Mouse (Mus musculus) embryonic facial prominence, embryonic 12.5 days (tissue): ENCODE results near the gene Gm10778. TPM values are rescaled to one million over a fixed set of nuclear protein-coding genes. Genes with fewer than 3 reads are reported as not detected.
"Not testable (repeated sequence)": the region's sequence is repeated elsewhere in the genome, so short reads cannot be mapped to it uniquely, and the experiment has no call there.

Experiments
- ATAC-seq: fragments of 200-750 bp; cut with Nextera tagmentation; 2 replicates; pipeline ENCODE4 v1.8.0; 2017; ENCODE audit not compliant: insufficient number of reproducible peaks, insufficient read depth, low FRiP score, low TSS enrichment
- H3K27ac ChIP-seq: fragments of 300-500 bp; sonication (generic); 2 replicates; pipeline ENCODE4 v1.5.1; 2016; ENCODE audit warnings: mild to moderate bottlenecking
- H3K27me3 ChIP-seq: fragments of 300-500 bp; sonication (generic); 2 replicates; pipeline ENCODE4 v1.6.1; 2016; ENCODE audit warnings: mild to moderate bottlenecking, moderate library complexity
- H3K36me3 ChIP-seq: fragments of 300-500 bp; sonication (generic); 2 replicates; pipeline ENCODE4 v1.6.1; 2016; ENCODE audit warnings: mild to moderate bottlenecking
- H3K4me1 ChIP-seq: fragments of 300-500 bp; sonication (generic); 2 replicates; pipeline ENCODE4 v1.6.1; 2016
- H3K4me2 ChIP-seq: fragments of 300-500 bp; sonication (generic); replicated peaks from 2 replicates; pipeline ENCODE4 v1.6.1; 2016; ENCODE audit warnings: mild to moderate bottlenecking, moderate library complexity
- H3K4me3 ChIP-seq: fragments of 300-500 bp; sonication (generic); 2 replicates; pipeline ENCODE4 v1.5.1; 2016; ENCODE audit warnings: mild to moderate bottlenecking
- H3K9ac ChIP-seq: fragments of 300-500 bp; sonication (generic); 2 replicates; pipeline ENCODE4 v1.6.1; 2016; ENCODE audit warnings: mild to moderate bottlenecking, moderate library complexity
- H3K9me3 ChIP-seq: fragments of 300-500 bp; sonication (generic); 2 replicates; pipeline ENCODE4 v1.6.1; 2016; ENCODE audit warnings: mild to moderate bottlenecking, moderate library complexity
- WGBS: fragments of 180-500 bp; shearing (Covaris S2); methylation state at CpG from one replicate; pipeline ENCODE4 v1.1.7; 2016; 5-methylcytosine and 5-hydroxymethylcytosine counted together
- polyA plus RNA-seq: library from polyadenylated mRNA; unstranded; fragments of >200 nt; fragmentation: Nextera tagmentation; extraction: Ambion mirVana; gene quantifications from 2 replicates; pipeline ENCODE4 v1.2.1, GENCODE M21; 2016

Gm10778 gene
- polyA plus RNA-seq, 1 experiment from 2014 or later, result 6.3 TPM

- 17% methylated on average over 8 of the region's 8 CpGs for WGBS
- Histone ChIP-seq H3K4me1 (0 out of 2 replicates have a peak, but pooled peaks cover 3% of the 10 kb centered on the region), H3K9me3 (no peaks in the 10 kb centered on the region), H3K4me2 (no peak overlapping the region), H3K36me3 (no peaks in the 10 kb centered on the region), H3K4me3 (no peak overlapping the region), H3K27ac (no peak overlapping the region), H3K9ac (no peak overlapping the region), H3K27me3 (0 out of 2 replicates have a peak, but pooled peaks cover 4% of the 10 kb centered on the region)
- no peak for ATAC-seq
Measured at GRCm38 (mm10) chr10:81636338-81636737, 12.5 kb upstream of the Gm10778 start.

GRCm38 (mm10) chr10:81638101-81638500, 10.8 kb upstream of the Gm10778 start:
- 75% methylated on average over 6 of the region's 6 CpGs for WGBS

GRCm38 (mm10) chr10:81640825-81641224, 8.0 kb upstream of the Gm10778 start:
- H3K27ac ChIP-seq, H3K4me3 ChIP-seq, H3K4me2 ChIP-seq, H3K36me3 ChIP-seq, H3K9me3 ChIP-seq, H3K27me3 ChIP-seq, H3K9ac ChIP-seq, ATAC-seq: not testable (repeated sequence)
- peaks cover 12% of the 10 kb centered on the region for H3K4me1 ChIP-seq
- WGBS, result 45% methylated on average over 4 of the region's 4 CpGs

More at GRCm38 (mm10) chr10:81638101-81638500, 10.8 kb upstream of the Gm10778 start:
- 0 out of 2 replicates have a peak, but pooled peaks cover 4% of the 10 kb centered on the region for H3K27me3 ChIP-seq
- ATAC-seq, result no peak
- no peaks in the 10 kb centered on the region for H3K9me3 ChIP-seq
- H3K4me1 ChIP-seq, result peaks cover 15% of the 10 kb centered on the region
- H3K4me3 ChIP-seq, result no peak overlapping the region
- no peak overlapping the region for H3K4me2 ChIP-seq
- H3K36me3 ChIP-seq, result no peaks in the 10 kb centered on the region
- H3K9ac ChIP-seq, result no peak overlapping the region
- H3K27ac ChIP-seq, result no peak overlapping the region

GRCm38 (mm10) chr10:81641566-81641965, 7.3 kb upstream of the Gm10778 start:
- no peak overlapping the region for H3K4me2 ChIP-seq
- no peak overlapping the region for H3K9ac ChIP-seq
- H3K4me1 ChIP-seq, result peaks cover 12% of the 10 kb centered on the region
- H3K4me3 ChIP-seq, result no peak overlapping the region
- ATAC-seq, result no peak
- H3K9me3 ChIP-seq, result no peaks in the 10 kb centered on the region
- whole genome bisulfite sequencing, result 95% methylated on average over 2 of the region's 2 CpGs
- H3K36me3 ChIP-seq, result no peaks in the 10 kb centered on the region
- H3K27me3 ChIP-seq, result no peaks in the 10 kb centered on the region
- H3K27ac ChIP-seq, result no peak overlapping the region

GRCm38 (mm10) chr10:81641978-81642647, 6.7 kb upstream of the Gm10778 start:
- Histone ChIP-seq H3K27me3 (no peaks in the 10 kb centered on the region), H3K9ac (peak overlapping the region; percentile 94), H3K36me3 (no peaks in the 10 kb centered on the region), H3K4me3 (peak overlapping the region; percentile 75), H3K4me2 (peak overlapping the region; percentile 89), H3K4me1 (peaks cover 12% of the 10 kb centered on the region), H3K9me3 (no peaks in the 10 kb centered on the region), H3K27ac (no peak overlapping the region)
- no peak for ATAC-seq
- 75% methylated on average over 8 of the region's 8 CpGs for WGBS

- Histone ChIP-seq H3K4me3 (peak overlapping the region; percentile 75), H3K27me3 (no peaks in the 10 kb centered on the region), H3K36me3 (no peaks in the 10 kb centered on the region), H3K4me2 (peak overlapping the region; percentile 89), H3K27ac (peak overlapping the region; percentile 94), H3K9ac (peak overlapping the region; percentile 94), H3K9me3 (no peaks in the 10 kb centered on the region), H3K4me1 (peaks cover 12% of the 10 kb centered on the region)
- ATAC-seq, result no peak; the same call in 1 of the 2 replicates
- 18% methylated on average over 24 of the region's 24 CpGs for WGBS
Measured at GRCm38 (mm10) chr10:81642648-81643448, 6.0 kb upstream of the Gm10778 start.

GRCm38 (mm10) chr10:81643449-81644055, 5.3 kb upstream of the Gm10778 start:
- Histone ChIP-seq H3K36me3 (no peaks in the 10 kb centered on the region), H3K27me3 (no peaks in the 10 kb centered on the region), H3K4me3 (peak overlapping the region; percentile 75), H3K4me1 (peaks cover 12% of the 10 kb centered on the region), H3K9ac (peak overlapping the region; percentile 94), H3K4me2 (peak overlapping the region; percentile 89), H3K27ac (peak overlapping the region; percentile 94), H3K9me3 (no peaks in the 10 kb centered on the region)
- WGBS, result 1% methylated on average over 75 of the region's 75 CpGs
- peak; percentile 89 for ATAC-seq

- Histone ChIP-seq H3K36me3 (no peaks in the 10 kb centered on the region), H3K4me1 (peaks cover 12% of the 10 kb centered on the region), H3K4me3 (peak overlapping the region; percentile 75), H3K9ac (peak overlapping the region; percentile 94), H3K27ac (peak overlapping the region; percentile 94), H3K9me3 (no peaks in the 10 kb centered on the region), H3K27me3 (no peaks in the 10 kb centered on the region), H3K4me2 (peak overlapping the region; percentile 89)
- ATAC-seq, result no peak
- 52% methylated on average over 2 of the region's 2 CpGs for WGBS
Measured at GRCm38 (mm10) chr10:81644162-81644561, 4.7 kb upstream of the Gm10778 start.

- H3K9me3 ChIP-seq, result no peaks in the 10 kb centered on the region
- no peak for ATAC-seq
- WGBS, result 91% methylated on average over 18 of the region's 18 CpGs
- peaks cover 12% of the 10 kb centered on the region for H3K4me1 ChIP-seq
- H3K4me3 ChIP-seq, result no peak overlapping the region
- no peak overlapping the region for H3K4me2 ChIP-seq
- no peak overlapping the region for H3K27ac ChIP-seq
- no peak overlapping the region for H3K9ac ChIP-seq
- H3K36me3 ChIP-seq, result no peaks in the 10 kb centered on the region
- H3K27me3 ChIP-seq, result no peaks in the 10 kb centered on the region
Measured at GRCm38 (mm10) chr10:81644716-81645115, 4.1 kb upstream of the Gm10778 start.

GRCm38 (mm10) chr10:81645391-81645790, 3.5 kb upstream of the Gm10778 start:
- Histone ChIP-seq H3K9me3 (no peaks in the 10 kb centered on the region), H3K27me3 (no peaks in the 10 kb centered on the region), H3K4me1 (peaks cover 12% of the 10 kb centered on the region), H3K4me3 (no peak overlapping the region), H3K27ac (no peak overlapping the region), H3K36me3 (no peaks in the 10 kb centered on the region), H3K9ac (no peak overlapping the region), H3K4me2 (no peak overlapping the region)
- WGBS, result 91% methylated on average over 4 of the region's 4 CpGs
- no peak for ATAC-seq

- Histone ChIP-seq H3K27ac (no peak overlapping the region), H3K36me3 (0 out of 2 replicates have a peak, but pooled peaks cover 5% of the 10 kb centered on the region), H3K9ac (no peak overlapping the region), H3K9me3 (no peaks in the 10 kb centered on the region), H3K4me1 (peaks cover 12% of the 10 kb centered on the region), H3K4me3 (no peak overlapping the region), H3K27me3 (no peaks in the 10 kb centered on the region), H3K4me2 (no peak overlapping the region)
- ATAC-seq, result no peak
- WGBS, result 78% methylated on average over 7 of the region's 7 CpGs
Measured at GRCm38 (mm10) chr10:81646015-81646555, 2.8 kb upstream of the Gm10778 start.
